Mouse (Mus musculus) urinary bladder, postnatal 4 days (tissue): Measurements from ENCODE around the gene Nkg7.
A peak's percentile ranks its signal among the peaks of the same experiment; 100 is the strongest.
"Not testable (repeated sequence)": the region's sequence is repeated elsewhere in the genome, so short reads cannot be mapped to it uniquely, and the experiment has no call there.

Experiments used
- DNase-seq, 2 experiments: peaks; one replicate each; pipeline ENCODE4 v3.0.0; 2021 to 2022; ENCODE audit warnings: low spot score in 2 of 2

Nkg7 gene

DNA sequence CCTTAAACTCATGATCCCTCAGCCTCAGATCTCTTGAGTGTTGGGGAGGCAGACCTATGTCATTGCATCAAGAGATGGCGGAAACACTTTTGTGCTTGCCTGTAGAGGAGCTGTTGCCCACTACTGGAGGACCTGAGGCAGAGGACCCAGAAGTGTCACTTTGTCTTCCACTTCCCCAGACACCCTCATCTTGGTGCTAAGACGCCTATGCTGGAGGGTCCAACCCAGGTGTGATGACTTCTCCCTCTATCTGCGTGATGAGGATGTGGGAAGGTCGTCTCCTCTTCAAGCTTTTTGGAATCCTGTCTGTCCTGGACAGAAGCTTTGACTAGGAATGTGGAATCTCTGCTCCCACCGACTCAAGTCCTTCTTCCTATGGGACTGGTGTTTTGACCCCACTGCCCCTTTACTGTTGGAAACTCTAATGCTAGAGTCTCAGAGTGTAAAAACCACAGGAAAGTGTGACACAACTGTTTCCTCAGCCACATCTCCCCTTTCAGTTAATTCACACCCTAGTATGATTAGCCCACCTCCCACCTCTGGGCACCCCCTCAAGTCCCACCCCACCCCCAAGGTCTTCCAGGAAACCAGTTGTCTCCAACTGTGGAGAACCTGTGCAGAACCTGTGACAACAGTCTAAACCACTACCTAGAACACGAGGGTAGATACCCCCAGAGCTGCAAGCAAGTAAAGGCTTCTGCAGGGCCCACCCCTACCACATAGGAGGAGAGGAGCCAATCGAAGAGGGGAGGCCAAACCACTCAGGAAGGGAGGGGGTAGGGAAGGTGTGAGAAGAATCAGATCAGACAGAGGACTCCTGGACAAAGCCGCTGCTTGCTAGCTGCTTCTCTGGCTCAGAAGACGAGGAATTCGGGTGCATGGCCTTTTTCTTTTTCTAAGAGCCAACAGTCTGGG lies at the start of gene Nkg7:
TSS of gene Nkg7 (plus strand) at position 733 of the 915 bp plus-strand sequence.
- DNase-seq = no peak

DNA sequence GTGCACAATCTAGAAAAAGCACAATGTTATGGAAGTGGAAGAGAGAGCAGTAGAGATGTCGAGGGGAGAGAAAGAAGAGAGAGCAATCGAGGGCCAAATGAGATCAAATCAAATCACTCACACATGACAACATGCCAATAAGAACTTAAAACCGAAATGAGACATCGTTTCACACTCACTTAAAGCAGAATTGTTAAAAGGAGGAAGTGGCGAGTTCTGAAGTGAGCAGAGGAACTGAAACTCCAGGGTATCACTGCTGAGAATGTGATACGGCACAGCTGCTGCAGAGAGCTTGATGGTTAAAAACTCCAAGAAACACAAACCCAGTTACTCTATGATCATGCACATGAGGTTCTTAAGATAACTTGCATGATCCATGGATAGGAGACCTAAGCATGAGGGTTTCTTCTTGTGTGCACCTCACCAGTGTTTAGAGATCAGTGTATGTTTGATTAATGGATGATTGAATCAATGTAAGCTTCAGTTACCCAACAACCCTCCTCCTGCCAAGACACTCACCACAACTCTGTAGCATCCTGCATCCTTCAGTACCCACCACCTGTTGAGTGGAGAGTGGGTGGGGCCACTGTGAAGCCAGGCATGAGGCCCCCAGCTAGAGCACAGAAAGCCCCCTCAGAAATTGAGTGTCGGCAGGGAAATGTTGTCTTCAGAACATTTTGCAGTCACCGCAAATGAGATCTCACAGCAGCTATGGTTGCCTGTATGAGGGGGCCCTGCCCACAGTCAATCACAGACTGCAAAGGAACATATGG lies 44.3 kb upstream of the Nkg7 start:
- no peak for DNase-seq

DNA sequence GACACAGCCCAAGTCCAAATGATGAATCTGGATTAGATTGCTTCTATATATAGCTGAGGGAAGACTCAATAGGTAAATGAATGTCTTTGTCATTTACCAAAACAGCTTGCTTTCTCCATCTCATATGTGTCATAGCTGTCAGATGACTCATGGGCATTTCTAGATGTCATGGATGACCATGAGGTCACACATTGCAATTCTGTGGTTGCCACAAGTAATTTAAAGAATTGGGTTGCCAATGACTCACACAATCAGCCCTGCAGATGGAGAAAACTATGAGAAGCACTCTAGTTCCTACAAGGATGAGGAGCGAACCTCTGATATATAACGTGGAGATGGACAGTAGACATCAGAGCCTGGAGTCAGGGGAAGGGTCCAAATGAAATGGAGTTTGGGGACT lies 37.4 kb upstream of the Nkg7 start:
- no peak for DNase-seq

DNA sequence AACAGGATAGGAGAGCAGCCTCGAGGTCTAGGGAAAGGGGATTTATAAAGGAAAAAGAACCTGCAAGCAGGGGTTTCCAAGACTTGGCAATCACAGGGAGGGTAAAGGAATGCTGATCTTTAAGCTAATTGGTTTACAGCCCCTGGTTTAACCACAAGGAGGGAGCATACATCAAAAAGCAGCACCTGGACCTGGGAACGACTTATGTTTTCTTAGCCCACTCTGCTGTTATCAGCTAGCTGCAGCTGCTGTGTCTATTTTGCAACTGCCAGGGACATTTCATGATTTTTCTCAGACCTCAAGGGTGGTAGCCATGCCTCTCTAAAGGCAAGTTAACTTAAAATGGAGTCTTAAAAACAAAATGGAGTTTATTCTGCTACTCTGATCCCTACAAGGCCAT lies 34.2 kb upstream of the Nkg7 start:
- no peak for DNase-seq

DNA sequence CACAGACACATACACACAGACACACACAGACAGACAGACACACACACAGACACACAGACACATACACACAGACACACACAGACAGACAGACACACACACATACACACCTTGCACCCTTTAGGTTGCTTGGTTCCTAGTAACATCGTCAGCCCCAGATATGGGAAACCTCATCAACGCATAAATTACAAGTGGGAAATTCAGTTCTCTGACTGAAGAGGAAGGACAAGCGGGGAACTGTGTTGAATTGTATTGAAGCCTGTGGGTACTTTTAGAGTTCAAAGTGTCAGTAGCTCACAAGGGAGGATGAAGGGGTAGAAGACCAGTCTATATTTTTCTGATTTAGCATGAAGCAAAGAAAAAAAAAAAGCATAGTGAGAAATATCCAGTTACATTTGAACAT lies 29.3 kb upstream of the Nkg7 start:
- no peak for DNase-seq

DNA sequence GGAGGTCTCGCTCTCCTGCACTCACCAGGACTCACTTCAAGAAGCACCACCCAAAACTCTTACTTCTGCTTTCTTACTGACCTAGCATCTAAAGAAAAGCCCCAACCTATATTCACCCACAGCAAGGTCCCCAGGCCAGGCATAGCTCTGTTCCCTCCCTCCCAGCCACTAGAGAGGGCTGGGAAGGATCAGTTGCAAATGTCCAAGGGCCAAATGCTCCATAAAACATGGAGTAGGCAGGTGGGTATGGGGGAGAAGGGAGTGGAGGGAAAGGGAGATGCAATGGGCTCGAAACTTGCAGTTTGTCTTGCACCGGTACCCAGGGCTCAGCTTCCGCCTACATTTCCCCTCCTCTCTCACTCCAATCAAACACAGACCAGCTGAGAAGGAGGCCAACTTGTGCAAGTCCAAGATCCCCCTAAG lies 28.7 kb upstream of the Nkg7 start, which contains the start of gene Siglecg:
TSS of gene Siglecg (plus strand) at position 74 of the 423 bp plus-strand sequence.
- DNase-seq = no peak

DNA sequence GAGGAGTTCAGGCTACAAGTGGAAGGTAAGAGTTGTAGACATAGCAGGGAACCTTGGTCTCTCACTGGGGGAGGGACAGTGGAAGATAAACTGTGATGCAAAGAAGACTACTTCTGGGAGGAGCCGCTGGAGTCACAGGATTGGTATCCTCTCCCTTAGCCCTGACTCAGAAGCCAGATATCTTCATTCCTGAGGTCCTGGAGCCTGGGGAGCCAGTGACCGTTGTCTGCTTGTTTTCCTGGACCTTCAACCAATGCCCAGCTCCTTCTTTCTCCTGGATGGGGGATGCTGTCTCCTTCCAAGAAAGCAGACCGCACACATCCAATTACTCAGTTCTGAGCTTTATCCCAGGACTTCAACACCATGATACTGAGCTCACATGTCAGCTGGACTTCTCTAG lies 27.8 kb upstream of the Nkg7 start:
- no peak for DNase-seq

DNA sequence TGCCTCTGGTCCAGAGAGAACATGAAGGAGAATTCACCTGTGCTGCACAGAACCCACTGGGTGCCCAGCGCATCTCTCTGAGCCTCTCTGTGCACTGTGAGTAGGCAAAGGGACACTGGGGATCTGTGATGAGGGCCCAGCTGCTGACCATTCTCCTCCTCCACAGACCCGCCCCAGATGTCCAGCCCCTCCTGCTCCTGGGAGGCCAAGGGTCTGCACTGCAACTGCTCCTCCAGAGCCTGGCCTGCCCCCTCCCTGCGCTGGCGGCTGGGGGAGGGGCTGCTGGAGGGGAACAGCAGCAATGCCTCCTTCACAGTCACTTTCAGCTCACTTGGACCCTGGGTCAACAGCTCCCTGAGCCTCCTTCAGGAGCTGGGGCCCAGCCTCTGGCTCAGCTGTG lies 25.1 kb upstream of the Nkg7 start:
- not testable (repeated sequence) for DNase-seq

DNA sequence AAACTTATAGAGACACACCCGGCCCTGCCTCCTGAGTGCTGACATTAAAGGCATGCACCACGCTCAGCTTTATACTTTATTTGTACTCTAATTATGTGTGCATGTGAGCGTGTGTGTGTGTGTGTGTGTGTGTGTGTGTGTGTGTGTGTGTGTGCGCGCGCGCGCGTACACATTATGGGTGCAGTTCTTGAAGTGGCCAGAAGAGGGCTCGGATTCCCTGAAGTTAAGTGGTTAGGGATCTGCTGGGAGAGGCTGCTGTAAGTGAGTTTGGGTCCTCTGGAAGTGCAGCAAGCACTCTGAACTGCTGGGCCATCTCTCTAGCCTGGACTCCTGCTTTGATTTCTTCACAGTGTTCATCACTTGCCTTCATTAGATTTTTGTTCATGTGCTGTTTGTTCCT lies 19.6 kb upstream of the Nkg7 start:
- no peak for DNase-seq

DNA sequence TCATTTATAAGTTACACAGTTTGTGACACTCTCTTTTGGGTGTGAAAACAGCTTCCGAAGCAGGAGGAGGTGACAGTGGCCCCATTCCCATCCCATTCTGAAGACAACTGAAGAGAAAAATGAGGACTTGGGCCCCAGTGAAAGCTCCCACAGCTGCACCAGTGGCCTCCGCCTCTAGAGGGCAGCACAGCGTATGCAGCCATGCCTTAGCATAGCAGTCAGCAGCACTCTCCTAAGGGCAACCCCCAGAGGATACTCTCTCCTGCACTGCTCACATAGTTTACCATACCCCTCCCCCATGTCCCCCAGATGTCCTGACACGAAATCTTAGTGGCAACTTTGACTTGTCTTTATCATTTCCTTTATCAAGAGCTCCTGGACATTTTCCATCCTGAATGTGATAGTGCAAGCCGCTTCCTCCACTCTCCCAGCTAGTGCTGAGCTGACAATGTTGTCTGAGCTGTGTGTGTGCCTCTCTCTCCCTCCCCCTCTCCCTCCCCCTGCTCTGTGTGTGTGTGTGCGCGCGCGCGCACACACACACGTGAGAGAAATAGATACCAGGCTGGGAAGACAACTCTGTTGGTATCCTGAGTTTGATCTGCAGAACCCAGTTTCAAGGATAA lies 13.8 kb upstream of the Nkg7 start:
- DNase-seq = peak; percentile 63 to 87

DNA sequence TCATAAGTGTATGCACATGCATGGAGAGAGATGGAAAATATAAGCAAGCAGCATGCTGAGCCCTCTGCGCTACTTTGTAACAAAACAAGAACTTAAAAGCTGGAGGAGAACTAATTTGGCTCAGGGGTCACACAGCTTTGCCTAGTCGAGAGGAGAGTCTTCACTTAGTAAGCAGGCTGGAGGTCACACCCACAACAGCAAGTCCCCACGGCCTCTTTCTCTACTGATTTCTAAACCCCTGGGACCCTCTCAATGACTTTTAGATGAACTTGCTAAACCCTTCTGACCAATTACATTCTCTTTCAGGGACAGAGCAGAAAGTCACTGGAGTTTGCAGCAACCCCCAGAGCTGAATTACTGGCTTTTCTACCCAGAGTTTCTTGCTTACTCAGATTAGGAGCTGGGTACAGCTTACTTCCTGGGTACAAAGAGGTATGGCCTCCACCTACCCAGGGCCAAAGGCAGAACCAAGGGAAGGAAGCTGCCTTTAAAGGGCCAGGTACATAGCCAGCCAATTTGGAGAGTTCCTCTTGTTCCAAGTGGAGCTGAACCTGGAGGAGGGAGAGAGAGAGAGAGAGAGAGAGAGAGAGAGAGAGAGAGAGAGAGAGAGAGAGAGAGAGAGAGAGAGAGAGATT lies 12.8 kb upstream of the Nkg7 start:
- no peak for DNase-seq

DNA sequence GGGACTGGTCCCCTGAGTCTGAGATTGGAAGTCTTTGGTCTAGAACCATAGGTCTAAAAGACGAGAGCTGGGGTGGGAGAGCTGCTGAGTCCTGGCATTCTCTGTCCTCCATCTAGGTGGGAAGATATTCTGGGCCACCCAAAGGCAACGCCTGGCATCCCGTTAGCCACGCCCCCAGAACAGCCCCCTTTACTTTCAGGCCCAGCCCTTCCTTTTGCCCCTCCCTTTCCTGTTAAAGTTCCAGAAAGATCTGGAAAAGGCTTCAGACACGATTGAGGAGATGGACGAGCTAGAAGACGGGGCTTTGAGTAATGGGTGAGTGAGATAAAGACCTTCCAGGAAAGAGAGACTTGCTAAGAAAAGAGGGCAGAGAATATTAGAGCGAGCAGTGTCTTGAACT lies 9.5 kb upstream of the Nkg7 start, which contains the start of gene Lim2:
TSS of gene Lim2 (plus strand) at position 265 of the 400 bp plus-strand sequence.
- DNase-seq = no peak

DNA sequence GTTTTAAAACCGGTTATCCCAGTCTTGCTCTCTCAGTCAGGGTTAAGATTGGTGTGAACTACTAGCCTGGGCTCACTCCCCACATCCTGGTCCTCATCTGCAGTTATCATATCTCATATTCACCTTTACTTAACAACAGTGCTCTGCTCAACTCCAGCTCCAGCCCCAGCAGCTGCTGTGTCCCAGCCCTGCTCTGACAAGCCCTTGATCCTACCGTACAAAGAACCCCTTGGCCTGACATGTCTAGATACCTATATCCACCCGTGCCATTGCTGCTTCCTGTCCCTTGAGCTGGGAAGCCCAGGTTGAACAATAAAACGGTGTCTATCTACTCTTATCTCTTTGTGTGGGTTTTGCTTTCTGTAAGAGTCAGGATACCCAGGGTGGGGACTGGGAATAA lies 7.4 kb upstream of the Nkg7 start:
- DNase-seq = no peak

DNA sequence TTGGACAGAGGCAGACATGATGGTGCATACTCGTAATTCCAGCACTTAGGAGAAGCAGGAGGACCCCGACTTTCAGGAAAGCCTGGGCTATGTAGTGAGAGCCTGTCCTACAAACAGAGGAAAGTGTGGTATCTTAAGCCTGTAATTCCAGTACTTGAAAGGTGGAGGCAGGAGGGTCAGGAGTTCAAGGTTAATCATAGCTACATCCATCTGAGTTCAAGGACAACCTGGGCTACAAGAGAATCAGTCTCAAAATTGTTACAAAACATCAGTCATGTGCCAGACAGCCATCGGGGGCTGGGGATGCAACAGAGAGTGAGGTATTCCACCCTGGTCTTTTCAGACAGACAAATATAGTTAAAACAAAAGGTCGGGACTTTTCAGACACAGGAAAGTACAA lies 4.0 kb upstream of the Nkg7 start:
- no peak for DNase-seq

DNA sequence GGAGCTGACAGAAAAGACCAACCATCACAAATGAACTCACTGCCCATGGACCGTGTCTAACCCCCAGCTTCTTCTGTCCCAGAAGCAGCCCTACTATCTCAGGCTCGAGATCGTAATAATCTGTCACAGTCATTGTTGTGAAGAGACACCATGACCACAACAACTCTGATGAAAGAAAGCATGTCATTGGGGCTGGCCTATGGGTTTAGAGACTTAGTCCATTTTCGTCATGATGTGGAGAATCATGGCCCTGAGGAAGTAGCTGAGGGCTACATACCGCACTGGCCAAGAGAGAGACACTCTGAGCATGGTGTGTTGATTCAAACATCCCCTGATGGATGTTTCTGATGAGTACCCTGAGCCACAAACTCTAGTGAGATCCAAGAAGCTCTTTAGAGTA lies 2.2 kb upstream of the Nkg7 start:
- DNase-seq = no peak

DNA sequence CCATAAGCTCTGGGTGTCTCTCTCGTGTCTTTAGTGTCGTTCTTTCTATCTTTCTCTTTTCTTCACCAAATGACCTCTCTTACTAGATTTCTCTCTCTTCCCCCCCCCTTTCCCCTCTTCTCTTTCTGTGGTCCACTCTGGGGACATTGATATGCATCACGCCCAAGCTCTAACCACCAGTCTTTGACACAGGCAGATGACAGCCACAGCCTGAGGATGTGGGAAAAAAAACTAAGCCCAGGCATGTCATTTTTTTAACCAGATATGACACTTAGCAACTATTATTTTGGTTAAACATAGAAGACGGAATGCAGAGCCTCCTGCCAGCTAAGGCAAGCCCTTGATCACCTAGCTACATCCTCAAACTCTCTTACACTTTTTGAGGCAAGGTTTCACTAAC lies 1.7 kb downstream of the Nkg7 start:
- no peak for DNase-seq

DNA sequence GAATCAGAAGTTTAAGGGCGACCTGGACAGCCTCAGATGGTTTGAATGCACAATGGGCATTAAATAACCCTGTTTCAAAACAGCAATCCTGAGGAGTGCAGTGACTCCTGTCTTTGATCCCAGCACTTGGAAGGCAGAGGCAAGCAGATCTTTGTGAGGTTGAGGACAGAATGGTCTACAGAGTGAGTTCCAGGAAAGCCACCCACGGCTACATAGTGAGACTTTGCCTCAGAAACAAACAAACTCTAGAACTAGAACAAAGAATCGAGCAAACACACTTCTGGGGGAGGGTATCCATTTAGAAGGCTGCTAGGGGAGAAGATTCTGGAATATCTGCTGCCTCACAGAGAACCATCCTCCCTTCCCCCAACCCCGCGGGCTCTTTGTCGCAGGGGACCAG lies 3.6 kb downstream of the Nkg7 start, which contains the start of gene Cldnd2:
TSS of gene Cldnd2 (plus strand) at position 301 of the 400 bp plus-strand sequence.
- no peak for DNase-seq

DNA sequence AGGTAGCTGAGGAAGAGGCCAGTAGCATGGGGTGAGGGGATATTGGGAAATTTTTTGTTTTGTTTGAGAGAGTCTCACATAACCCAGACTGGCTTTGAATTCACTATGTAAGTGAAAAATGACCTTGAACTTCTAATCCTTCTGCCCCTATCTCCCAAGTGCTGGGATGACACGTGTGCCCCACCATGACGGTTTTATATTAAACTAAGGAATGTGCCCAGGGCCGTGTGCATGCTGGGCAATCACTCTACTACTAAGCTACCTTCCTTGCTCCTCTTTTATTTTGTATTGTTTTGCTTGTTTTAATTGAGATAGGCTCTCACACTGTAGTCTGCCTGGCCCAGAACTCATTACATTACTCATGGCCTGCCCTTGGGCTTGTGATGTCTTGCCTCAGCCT lies 4.2 kb downstream of the Nkg7 start:
- no peak for DNase-seq

DNA sequence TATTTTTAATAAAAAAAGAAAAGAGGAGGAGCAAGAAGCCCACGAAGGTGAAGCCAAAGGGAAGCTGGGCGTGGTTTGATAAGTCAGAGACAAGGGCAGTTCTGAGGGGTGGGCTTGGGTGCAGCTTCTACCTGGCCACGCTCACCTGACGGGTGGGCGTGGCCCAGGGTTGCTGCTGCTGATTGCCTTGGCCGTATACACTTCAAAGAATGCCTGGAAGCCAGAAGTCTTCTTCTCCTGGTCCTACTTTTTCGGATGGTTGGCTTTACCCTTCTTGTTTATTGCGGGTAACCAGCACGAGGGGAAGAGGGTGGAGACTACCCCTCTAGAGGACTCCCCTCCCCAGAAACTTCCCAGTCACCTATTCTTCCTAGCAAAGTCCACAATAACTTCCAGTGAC lies 5.8 kb downstream of the Nkg7 start:
- DNase-seq = no peak

DNA sequence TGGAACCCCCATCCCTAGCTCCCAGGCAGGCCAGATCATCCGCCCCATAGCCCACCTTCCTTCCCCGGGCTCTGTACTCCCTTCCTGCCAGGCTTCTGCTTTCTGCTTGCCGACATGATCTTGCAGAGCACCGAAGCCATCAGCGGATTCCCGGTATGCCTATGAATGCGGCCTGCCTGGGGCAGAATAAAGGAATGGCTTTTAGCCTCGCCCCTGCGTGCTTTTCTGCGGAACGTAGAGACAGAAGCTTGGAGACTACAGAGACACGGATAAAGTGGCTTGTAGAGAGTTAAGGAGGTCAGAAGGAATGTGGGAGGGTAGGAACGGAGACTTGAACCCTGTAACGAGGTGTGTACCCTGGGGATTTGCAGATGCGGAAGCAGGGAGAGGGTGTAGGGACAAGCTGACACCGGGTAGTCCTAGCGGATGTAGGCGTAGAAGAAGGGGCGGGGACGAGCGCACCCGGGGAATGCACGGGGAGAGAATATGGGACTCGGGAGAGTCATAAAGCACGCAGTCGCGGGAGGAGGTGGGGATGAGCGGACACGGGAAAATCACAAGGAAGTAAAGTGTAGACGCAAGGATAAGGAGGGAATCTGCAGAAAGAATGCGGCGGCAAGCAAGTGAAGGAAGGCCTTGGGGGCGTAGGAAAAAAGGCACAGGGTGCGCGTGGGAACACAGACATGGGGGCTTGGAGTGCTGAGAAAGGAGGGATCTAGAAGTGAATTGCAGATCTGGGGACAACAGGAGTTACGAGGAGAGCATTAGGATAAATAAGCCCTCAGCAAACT lies 6.4 kb downstream of the Nkg7 start:
- peak; percentile 78 to 80 for DNase-seq

DNA sequence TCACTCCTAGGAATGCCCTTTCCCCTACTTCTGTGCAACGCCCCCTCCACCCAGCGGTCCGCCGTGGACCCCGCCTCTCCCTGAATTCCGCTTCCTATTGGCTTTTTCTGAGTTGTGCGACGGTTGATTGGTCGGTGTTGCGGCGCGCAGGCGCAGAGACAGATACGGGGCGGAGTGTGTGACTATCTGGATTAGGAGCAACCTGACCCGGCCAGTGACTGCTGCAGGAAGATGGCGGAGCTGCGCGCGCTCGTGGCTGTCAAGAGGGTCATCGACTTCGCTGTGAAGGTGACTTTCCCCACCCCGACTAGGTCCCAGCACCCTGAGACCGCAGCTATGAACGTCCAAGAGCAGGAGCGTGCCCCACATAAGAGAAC lies 7.0 kb downstream of the Nkg7 start, which contains the start of the genes Etfb and Gm45233:
TSS of gene Etfb (plus strand) at position 167 of the 377 bp plus-strand sequence.
TSS of gene Gm45233 (plus strand) at position 212 of the 377 bp plus-strand sequence.
- DNase-seq = peak; percentile 93
